Mouse (Mus musculus): ENCODE data around the gene Pdk2.
A peak's percentile ranks its signal among the peaks of the same experiment; 100 is the strongest.

Gene Pdk2

DNA sequence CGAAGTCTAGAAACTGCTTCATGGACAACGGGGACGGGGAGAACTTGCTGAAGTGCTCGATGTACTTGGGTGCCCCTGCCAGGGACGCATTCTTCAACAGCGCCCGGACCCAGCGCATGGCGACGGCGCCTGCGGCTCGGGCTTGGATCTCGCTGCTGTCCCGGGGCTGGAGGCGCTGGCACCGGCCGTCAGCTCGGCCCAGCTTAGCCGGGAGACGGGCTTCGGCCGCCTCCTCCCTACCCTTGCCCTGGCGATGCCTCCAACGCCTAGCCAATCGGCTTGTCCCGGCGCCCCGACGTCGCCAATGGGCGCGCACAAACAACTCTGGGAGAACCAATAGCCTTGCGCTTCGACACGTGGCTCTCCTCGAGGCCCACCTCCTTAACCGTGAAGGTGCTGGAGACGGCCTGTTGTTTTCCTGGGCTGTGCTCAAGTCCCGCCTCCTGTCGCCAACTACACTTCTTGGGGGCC, at the start of gene Pdk2:
Gene Pdk2 (minus strand): TSS at position 216 of the 471 bp plus-strand sequence.
- peak; percentile 89 for DNase-seq

DNA sequence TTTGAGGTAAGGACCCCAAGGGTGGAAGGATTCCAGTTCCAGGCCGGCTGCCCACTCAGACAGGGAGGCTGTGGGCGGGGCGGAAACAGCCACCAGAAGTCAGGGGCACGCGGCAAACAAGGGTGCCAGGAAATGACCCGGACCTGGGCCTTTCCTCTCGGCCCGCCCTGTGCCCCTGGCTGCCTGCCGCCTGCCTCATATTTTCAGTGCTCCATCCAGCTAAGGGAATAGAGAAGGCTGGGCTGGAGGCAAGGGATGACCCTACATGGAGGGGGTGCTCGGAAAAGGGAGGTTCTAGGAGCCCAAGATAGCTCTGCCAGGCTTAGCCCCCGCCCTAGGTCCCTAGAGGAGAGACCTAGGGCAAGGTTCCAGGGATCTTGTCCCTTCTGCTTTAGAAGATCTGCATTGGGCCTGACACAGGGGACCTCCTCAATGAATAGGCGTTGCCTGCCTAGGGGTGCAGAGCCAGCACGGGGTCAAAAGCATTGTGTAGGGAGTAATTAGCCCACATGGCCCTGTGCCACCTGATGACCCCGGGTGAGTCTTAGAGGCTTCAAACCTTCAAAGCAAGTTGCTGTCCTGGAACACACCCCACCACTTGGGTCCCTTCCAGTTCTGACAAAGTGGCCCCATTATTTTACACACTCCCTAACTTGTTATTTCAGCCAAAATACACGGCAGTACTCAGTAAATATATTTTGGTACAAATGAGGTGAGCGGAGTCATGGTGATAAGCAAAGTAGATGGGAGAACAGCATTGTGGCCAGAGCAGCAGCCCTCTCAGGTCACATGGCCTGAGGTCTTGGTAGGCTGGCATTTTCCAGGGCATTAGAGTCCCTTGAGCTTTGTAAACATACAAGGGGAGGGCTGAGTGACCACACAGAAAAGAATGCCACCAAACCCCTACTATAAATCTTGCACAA, 48.0 kb upstream of the Pdk2 start:
- no peak for DNase-seq

DNA sequence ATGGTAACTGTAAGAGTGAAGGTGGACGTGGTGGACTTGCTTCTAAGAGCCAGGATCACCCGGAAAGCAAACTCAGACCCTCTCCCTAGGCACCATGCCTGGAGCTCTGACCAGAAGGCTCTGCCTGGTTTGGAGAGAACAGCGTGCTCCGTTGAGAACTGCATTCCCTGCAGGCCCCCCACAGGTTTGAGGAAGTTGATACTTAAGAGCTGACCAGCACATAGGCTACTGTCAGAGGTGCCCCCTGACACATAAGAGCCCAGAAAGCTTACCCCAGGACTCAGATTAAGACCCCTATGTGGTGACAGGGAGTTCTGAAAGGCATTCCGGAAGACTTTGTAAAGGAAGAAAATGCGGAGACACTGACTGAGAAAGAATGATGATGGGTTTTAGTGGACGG, 47.1 kb upstream of the Pdk2 start:
- no peak for DNase-seq

DNA sequence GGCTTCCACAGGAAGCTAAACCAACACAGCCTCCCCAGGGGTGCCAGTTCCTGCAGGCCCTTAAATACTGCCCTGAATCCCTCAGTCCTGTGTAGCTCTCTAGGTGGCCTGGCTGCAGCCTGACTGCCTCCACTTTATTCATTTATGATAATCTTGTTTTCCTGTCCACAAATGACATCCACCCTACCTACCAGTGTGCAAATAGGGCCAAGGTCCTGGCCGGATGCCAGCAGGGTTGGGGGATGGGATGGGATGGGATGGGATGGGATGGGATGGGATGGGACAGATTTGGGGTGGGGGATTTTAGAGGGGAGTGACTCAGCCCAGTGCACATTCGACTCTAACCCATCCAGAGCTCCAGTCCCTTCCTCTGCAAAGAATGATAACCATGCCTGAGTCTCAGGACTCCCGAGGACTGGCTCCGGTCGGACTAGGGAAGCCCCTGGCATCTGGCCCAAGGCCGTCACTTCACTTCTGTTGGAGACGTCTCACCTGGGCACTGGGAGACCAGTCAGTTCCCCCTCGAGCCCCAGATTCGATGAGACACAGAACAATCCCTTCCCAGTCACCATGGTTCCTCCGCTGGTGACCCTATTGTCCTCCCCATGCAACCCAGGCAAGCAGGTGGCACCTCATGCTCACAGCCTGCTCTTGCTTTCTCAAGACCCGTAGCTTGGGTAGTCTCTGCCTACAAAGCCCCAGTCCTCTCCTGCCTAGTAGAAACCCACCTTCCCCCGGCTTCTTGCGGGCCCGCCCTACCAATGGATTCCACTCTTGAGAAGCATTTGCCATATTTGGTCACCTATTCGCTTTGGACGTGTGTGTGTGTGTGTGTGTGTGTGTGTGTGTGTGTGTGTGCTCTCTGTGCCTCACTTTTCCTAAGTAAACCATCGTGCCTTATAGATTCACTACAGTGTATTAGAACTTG, 46.4 kb upstream of the Pdk2 start:
- DNase-seq, result no peak

DNA sequence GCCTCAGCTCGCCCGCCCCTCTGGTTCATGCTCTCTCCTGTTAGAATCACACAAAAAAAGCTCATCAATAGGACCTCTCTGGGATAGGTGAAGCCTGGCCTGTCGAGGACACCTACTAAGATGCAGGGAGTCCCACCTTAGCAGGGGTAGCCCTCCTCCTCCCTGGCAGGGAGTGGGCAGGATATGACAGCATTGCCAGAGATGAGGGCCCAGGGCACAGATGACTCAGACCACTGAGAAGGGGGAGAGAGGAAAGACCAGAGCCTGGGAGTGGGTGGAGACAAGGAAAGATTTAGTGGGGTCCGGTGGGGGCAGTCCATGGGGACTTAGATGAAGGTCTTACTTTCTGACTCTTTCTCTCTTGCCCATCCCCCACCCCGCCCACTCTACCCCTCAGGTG, 45.1 kb upstream of the Pdk2 start:
- no peak for DNase-seq

DNA sequence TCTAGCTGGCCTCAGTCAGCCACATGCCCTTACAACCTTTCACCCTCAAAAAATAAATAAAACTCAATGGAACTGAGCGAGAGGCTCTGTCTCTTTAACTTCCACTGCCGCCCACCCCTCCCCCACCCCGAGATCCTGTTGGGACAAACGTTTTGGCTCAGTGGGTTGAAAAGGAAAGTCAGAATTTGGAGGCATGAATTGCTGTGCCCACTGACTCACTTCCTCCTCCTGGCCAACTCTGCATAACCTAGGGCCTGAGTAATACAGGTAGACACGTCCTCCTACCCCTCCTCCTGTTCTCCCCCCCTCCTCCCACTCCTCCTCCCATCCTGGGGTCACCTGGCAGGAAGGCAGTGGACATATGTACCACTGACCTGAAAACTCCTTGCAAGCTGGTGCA, 44.6 kb upstream of the Pdk2 start:
- no peak for DNase-seq

DNA sequence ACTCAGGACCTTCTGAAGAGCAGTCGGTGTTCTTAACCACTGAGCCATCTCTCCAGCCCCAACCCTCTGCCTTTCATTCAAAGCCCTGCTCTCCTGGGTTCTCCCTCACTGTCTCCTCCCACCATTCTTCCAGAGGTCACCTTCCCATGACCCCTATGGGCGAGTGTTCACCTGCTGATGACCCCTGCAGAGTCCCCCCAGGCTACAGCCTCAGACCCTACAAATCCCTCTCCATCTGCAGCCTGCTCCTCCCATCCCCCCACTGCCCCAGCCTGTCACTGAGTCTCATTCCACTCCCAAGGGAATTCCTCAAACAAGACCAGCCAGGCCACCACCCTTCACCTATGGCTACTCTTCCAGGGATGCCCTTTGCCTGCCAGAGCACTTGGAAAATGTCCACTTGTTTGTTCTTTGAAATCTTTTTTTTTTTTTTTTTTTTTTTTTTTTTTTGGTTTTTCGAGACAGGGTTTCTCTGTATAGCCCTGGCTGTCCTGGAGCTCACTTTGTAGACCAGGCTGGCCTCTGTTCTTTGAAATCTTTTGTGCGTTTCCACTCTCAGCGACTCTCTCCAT, 43.7 kb upstream of the Pdk2 start:
- DNase-seq, result no peak

DNA sequence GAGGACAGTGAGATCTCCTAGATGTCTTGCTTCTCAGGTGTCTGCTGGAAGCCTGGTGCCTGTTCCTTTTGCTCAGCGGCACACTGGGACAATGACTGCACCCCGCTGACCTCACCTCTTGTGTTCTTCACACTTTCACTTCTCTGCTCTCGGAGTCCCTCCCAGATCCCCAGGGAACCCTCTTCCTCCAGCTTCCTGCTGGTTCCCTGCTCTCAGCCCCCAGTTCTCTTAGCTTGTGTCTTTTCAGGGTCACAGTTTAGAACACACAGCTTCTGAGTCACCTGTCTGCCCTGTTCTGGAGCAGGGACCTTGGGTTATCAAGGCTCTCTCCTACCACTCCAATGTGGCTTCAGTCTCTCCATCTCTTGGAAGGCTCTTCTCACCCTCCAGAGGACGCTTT, 43.0 kb upstream of the Pdk2 start:
- DNase-seq, result no peak

DNA sequence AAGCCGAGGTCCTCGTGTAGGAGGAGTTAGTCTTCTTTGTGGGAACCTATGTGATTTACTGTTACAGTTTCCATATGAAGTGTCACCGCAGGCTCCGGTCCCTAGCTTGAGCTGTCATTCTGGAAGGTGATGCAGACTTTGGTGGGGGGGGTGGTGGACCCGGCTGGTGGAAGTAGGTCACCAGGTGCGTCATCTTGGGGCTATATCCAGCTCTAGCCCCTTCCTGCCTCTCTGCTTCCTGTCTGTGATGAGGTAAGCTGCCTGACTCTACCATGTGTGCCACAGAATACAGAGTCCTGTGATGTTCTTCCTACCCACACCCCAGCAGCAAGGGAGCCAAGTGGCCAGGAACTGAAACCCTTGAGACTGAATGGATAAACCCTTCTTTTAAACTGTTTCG, 41.7 kb upstream of the Pdk2 start:
- no peak for DNase-seq

DNA sequence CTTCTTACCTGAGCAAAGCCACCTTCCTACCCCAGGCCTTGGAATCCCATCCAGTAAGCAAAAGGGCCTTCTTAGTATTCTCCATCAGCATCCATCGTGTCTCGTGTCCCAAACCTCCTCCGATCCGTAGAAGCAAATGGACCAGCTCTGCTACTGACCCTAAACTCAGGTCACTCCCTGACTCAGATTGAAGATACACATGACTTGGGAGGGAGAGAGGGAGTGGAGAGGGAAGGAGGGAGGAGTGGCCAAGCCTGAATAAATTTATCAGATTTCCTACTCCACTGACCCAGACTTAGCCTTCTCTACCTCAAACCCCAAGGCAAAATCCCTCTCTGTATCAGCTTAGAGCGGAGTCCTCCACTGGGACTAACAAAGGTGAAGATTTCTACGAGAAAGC, 39.6 kb upstream of the Pdk2 start:
- no peak for DNase-seq

DNA sequence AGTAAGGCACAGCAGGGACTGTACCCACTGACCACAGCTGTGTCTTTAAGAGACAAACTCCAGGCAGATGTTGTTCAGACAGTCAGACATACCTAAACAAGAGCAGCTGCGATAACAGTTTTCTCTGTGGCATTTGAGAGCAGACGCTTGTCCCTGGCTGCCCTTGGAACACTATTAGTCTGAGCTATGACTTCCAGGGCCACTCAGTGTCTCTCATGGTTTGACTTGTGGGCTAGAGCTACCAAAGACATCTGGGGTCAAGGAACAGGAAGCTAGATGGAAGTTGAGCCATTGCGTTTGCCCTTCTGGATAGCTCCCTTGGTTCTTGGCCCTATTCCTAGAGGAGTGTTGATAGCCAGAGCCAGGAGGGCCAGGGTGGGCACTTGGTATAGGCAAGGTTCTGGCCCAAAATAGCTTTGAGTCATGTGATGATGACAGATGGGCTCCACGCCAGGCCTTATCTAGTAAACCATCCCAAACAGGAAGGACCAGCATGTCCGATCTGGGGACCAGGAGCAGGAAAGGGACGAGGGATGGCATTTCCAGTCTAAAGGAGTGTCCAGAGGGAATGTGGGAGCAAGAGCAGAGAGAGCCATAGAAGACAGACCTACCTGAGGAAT, 38.2 kb upstream of the Pdk2 start:
- DNase-seq, result no peak

DNA sequence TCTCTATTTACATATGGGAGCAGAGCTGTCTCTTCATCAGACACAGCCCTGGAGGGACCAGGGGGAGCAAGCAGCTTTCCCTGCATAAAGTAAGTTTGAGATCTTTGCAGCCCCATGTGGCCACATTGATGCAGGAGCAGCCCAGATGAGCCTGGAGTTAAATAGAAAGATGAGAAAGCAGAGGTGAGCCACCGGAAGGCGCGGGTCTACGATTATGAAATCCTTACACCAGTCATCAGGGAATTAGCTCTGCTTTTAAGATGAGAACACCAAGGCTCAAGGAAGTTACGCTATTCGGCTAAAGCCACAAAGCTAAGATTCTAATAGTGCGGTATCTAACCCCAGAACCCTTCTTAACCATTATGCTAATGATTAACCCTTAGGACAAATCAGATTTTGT, 36.8 kb upstream of the Pdk2 start:
- no peak for DNase-seq

DNA sequence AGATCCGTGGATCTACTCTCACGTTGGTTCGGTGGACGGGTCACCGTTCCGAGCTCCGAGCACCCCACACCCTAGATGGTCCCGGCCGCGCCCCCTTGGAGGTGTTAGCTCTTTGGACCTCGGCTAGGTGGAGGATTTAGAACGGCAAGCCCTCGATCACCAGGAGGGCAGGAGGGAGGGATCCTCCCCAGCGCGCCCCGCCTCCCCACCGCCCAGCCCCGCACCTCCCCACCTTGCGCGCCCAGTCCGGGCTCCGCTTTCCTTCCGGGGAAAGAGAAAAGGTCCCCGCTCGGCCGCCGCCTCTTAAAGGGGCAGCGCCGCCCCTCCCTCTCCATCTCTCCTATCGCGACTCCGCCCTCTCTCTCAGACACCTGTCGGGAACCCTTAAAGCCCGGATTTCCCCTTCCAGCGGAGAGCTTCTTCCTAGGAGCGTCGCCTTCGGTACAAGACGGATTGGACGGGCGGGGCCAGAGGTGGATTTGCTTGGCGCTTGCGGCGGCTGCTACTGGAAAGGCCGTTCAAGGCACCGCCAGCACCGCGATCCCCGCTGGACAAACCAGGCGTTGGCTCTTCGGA, 35.5 kb upstream of the Pdk2 start, which contains the start of gene Itga3:
Gene Itga3 (minus strand): TSS at position 266 of the 576 bp plus-strand sequence.
- peak; percentile 55 for DNase-seq

DNA sequence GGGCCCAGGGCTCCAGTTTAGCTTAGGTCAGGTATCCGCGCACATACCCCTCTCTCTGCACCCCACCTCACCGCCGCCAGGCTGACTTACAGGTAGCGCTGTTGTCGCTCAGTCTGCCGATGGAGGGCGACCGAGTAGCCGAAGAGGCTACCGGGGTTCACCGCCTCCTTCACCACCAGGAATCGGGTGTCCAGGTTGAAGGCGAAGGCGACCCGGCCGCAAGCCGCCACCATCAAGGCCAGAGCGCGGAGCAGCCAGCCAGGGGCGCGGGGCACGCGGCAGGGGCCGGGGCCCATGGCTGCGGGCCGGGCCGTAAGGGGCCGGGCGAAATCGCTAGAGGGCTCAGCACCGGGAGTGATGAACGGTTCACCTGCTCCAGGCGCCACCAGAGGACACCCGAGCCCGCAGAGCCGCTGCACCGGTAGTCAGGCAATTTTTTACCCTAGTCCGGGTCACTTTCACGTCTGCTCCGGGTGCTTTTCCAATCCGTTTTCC, 34.9 kb upstream of the Pdk2 start:
- peak; percentile 36 for DNase-seq

DNA sequence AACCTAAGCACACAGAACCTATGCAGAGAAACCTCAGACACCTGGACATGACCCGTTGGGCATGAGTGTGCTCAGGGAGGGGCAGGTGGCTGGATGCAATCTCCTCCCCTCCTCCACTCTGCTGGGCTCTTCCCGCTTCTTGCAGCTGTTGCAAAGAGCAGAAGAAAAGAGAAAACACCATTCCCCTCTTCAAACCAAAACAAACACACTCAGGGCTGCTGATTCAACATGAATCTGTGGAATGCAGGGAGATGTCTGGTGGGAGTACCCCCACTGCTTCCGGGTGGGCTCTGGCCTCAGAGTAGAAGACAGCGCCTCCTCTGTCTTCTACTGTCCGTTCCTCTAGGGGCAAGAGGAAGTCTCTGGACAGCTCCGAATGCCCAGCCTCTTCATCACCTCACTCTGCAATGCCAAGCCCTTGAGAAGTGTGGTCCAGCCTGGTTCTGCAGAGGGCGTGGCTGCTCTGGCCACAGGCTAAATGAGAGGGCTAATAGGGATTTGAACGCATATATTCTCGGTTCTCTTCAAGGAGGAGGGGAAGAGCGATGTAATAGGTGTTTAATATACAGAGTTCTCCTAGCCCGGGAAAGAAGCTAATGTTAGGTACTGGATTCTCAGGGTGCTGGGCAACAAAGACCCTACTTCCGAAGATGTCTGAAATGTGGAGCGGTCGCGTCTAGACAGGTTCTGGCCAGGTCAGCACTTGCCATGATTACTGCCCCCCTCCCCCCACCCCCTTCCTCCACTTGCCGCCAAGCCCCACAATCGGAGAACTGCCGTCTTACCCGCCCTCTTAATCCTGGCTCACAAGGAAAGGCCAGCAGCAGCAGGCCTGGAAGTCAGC, 34.3 kb upstream of the Pdk2 start:
- no peak for DNase-seq

DNA sequence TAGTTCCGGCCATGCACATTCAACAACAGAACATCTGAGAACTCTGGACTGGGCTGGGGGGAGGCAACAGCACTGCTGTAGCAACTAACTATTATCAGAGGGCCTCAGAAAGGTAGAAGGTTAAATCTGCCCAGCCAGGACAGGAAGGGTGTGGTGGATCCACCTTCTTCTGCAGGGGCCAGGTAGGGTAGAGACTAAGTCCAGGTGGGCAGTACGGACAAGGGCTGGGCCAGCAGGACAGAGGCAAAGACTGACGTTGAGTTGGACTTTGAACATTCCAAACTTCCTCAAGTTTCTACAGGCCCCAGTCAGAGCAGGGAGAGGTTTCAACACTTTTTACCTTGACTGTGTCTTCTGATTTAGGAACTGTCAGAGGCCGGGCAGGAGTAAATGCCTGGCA, 33.5 kb upstream of the Pdk2 start:
- DNase-seq, result no peak

DNA sequence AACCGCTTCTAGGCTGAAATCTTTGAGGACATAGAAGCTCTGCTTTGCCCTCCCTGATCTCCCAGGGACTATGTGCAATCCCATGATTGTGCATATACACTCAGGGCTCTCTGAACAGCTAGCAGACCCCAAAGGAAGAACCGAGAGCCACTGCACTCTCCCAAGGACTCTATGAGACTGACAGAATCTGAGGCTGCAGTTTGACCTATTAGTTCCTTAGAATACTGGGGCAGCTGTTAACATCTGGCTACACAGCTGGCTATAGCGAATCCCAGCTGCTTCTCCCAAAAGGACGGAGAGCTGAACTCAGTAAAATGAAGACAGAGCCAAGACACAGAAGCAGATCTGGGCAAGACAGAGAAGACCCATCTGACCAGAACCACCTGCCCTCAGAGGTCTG, 32.7 kb upstream of the Pdk2 start:
- DNase-seq, result no peak

DNA sequence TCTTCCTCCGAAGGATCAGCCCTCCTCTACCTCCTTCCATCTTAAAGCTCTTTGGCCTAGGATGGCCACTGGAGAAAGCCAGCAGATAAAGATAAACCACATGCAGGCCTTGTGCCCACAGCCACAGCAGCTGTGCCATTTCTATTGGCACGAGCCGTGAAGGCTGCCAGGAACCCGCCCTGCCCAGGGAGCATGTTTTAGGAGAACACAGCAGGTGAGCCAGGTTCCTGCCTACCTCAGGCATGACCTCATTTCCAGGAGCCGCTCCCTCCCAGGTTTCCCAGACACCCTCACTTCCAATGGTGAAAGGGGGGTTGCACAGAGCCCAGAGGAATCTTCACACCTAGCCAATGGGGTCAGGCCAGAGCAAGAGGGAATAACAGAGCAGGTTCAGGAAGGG, 31.6 kb upstream of the Pdk2 start:
- no peak for DNase-seq

DNA sequence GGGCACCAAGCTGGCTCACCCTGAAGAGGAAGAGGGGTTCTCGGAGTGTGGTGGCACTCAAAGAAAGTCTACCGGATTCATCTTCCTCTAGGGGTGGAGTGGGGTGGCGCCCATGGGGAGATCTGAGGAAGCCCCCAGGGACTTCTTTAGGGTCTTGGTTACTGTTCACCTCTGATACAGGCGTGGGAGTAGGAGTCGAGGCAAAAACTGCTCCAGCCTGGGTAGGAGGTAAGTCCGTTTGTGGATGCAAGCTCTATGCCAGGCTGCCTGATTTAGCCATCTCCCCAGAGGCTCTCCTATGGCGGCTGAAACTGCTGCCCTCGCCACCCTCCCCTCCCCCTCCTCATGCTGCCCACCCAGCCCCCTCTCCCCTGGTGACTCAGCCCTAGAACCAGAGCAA, 31.0 kb upstream of the Pdk2 start:
- DNase-seq, result no peak

DNA sequence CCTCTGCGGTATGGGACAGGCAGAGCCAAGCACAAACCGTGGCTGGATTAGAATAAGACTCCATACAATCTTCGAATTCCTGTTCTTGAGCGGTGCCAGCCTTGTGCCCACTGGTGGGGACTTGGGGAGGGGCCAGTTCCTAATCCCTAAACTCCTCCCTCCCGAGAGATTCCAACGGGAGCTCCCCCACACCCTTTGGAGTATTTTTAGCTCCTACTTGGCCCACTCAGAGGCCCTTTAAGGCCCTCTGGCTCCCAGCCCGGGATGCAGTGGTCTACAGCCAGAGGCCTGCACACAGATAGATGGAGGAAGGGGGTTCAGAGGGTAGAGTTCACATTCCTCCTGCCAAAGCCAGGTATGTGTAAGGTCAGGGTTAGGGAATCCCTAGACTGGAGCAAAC, 30.1 kb upstream of the Pdk2 start:
- DNase-seq, result no peak

Measured in right cerebral cortex, postnatal 4 days (tissue).